Mouse (Mus musculus): ENCODE results near the gene Snx21.

GRCm38 (mm10) chr2:164783926-164784581 lies 1.6 kb upstream of the Snx21 start:
- TF ChIP-seq CTCF (IDR thresholded peaks at IDR 0.05; ENCODE audit: low read depth) (peak; percentile 55), EP300 (optimal IDR thresholded peaks at IDR 0.05) (no peak)
